Mouse (Mus musculus): ENCODE data around the gene Map4. TPM values are rescaled to one million over a fixed set of nuclear protein-coding genes. Genes with fewer than 3 reads are reported as not detected.
A peak's percentile ranks its signal among the peaks of the same experiment; 100 is the strongest.

The Map4 gene
- 100 to 1,000 TPM; 616 to 624 TPM for total RNA-seq (2021)
- long read RNA-seq, full-length matches to known transcripts: 127 of 275 reads
- long read RNA-seq, partial matches to known transcripts: 53 of 275 reads
- long read RNA-seq, other reads (novel, unspliced or antisense): 95 of 275 reads

DNA sequence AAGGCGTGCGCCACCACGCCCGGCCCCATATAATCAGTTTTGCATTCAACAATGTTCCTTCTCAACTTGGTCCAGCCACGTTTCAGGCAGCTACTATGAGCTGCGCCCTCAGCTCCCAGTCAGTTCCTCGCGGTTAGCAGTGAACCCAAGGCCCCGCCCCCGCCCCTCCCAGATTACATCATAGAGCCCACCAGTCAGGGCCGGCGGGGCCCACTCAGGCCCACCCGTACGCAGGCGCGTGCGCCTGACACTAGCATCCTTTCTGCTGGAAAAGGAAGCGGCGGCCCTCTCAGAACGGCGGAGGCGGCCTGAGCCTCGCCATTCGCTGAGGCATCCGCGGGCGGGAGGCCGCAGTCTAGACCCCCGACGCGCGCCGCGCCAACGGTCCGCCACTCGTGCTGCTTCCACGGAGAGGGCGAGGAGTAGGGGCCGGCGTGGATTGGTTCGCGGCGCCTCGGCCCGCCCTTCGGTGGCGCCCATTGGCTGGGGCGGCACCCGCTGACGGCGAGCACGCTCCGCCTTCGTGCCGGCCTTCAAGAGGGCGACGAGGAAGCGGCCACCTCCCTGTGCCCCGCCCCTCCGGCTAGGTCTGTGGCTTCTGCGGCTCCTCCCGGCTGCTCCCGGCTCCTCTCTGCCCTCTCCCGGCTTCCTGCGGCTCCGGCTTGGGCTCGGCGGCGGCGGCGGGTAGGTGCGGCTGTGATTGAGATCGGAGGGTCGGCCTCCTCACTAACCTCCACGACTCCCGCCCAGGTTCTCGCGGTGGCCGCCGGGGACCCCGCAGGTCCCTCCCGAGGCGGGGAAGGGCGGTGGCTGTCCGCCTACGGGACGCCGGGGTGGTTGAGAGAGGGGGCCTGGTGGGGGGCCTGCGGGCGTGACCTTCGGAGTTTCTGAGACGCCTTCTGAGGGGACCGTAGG is at the start of gene Map4:
TSS of gene Map4 (plus strand) at position 204 of the 915 bp plus-strand sequence.
- DNase-seq (ENCODE audit: low spot score in 2 of 2): peak; percentile 96 to 99

DNA sequence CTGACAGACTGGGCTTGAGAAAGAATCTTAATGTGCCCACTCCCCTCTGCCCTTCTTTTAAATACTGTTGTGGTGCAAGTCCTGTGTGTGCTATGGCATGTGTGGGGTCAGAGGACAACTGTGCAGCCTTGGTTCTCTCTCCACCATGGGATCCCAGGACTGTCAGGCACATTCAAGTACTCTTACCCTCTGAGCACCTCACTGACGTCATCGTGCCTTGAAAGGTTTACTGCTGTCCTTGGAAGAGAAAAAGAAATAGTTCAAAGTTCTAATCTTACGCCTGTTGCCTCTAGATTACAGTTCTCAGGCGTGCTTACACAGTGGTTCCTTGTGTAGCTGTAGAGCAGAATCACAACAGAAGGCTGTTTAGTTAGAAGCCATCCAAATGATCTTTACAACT is 45.0 kb upstream of the Map4 start:
- no peak for DNase-seq (ENCODE audit: low spot score in 2 of 2)

GRCm38 (mm10) chr9:109887321-109887720 is 43.9 kb upstream of the Map4 start:
- DNase-seq (ENCODE audit: low spot score in 2 of 2): no peak

DNA sequence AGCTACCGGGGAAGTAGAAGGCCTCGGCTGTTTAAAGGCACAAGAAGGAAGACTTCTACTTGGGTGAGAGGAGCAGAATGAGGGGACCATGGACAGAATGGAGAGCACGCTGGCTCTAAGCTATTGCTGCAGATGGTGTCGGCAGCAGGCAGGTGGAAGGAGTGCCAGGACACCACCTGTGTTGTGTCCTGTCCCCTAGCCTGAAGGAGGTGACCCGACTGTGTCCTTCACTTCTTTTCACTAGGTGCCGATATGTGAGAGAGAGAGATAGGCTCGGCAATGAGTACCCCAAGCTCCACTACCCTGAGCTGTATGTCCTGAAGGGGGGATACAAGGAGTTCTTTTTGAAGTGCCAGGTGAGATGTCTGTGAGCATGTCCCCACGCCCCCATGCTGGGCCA is 39.8 kb upstream of the Map4 start:
- no peak for DNase-seq (ENCODE audit: low spot score in 2 of 2)

DNA sequence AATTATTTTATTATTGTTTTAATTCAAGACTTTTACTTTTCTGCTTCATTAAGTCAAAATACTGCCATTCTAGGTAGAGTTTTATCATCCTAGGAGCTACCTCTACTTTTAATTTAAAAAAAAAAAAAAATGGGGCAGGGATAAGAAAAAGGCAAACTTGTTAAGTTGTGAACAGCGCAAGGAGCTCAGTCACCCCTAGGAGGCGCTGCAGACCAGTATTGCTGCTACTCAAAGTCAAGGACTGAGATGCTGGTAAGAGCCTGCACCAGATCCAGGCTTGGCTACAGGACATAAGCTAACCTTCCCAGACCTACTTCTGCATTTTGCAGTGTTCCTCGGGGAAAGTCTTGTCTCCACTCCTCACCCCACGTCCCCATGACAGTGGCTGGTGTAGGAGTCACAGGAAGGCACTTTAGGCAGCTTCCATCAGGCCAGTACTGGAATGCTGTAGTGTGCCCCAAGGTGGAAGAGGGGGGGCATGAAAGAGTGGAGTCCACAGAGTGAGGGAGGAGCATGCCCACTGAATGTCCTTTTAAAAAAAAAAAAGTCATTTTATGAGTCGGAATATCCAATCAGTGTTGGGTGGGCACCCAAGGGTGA is 38.5 kb upstream of the Map4 start:
- DNase-seq (ENCODE audit: low spot score in 2 of 2): peak; percentile 79 to 86

DNA sequence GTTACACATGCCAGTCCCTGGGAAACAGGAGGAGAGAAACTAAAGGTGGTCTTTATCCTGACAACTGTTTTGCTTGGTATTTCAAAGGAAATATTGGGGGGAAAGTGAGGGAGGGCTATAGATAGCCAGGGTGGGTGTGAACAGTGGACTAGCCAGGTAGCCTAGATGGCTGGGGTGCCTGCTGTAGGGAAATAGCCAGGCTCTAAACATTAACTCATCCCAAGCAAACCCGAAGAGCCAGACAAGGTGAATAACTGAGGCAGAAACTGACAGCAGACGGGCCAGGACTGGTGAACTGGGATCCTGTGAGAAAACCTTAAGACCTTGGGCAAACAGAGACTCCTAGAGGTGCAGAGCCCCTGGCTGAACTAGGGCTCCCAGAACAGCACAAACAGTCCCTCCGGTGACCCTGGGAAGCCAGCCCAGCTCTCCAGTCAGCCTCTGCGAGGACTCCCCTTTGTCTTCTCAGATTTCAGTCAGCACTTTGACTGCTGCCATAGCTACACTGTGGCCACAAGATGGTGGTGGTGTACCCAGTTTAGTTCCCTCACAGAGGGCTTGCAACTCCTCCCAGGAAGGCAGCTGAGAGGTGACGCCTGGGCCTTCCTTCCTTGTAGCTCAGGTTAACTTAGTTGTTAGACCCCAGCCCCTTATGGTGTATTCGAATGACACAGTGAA is 36.7 kb upstream of the Map4 start:
- DNase-seq (ENCODE audit: low spot score in 2 of 2): peak; percentile 75 to 80

GRCm38 (mm10) chr9:109895593-109895992 is 35.7 kb upstream of the Map4 start:
- no peak for DNase-seq (ENCODE audit: low spot score in 2 of 2)

DNA sequence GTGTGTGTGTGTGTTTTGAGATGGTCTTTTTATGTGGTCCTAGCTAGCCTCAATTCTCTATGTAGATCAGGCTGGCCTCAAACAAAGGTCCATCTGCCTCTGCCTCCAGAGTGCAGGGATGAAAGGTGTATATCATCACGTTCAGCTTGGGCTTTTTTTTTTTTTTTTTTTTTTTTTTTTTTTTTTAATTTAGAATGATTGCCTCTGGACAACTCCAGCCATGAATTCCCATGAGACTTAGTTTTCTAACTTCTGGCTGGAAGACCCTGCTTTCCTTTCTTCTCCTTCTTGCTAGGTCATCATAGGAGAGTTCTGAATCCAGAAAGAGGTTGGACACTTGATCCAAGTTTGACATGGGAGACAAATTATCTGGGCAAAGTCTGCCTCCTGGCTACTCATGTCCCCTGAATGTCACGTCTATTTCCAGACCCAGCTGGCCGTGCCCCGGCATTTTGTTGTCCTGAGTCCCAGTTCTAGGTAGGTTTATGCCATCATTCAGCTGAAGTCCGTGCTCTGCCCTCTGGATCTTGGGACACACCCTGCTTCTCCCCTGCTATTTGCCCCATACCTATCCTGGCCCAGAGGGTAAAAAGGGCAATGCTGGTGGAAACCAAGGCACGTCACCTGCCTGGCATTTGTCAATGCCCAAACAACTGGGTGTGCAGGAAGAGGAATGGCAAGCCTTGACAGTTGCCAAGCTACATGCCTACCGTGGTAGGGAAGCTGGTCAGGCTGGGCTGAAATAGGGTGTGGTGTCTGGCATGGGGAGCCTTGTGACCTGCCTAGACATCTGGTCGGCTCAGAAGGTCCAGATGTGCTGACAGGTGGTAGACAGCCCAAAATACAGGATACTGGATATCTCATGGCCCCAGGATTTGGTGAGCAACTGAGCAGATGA is 34.8 kb upstream of the Map4 start:
- no peak for DNase-seq (ENCODE audit: low spot score in 2 of 2)

- no peak for DNase-seq (ENCODE audit: low spot score in 2 of 2)
Observed at GRCm38 (mm10) chr9:109898027-109898426, 33.2 kb upstream of the Map4 start.

DNA sequence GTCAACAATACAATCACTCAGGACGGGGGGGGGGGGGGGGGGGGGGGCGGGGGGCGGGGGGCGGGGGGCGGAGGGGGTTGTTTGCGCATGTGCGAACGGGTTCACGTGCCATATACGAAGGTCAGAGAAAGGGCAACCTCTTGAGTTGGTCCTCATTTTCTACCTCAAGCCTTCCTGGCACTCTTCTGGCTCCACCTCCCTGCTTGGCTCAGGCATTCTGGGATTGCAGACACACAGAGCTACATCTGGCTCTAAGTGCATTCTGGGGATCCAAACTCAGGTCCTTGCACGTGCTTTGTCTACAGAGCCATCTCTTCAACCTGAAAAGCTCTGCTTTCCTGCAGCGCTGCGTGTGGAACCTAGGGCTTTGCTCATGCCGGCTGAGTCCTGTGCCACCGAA is 31.9 kb upstream of the Map4 start:
- DNase-seq (ENCODE audit: low spot score in 2 of 2): no peak

DNA sequence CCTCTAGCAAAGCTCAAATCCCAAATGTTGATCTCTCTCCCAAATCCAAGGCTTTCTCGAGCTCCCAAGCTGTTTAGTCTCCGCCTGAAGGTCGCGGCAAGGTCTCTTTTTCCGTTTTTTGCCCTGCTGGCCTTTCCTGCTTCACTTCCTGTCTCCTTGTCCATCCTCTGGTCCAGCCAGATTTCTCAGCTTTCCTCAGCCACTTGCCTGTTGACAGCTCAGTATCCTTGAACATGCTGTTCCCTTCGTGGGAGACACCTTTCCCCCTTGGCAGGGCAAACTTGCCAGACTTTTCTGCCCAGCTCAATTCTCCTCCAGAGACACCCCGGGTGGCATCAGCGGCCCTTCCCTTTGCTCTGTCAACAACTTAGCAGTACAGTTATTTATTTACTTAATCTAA is 31.5 kb upstream of the Map4 start:
- DNase-seq (ENCODE audit: low spot score in 2 of 2): no peak

DNA sequence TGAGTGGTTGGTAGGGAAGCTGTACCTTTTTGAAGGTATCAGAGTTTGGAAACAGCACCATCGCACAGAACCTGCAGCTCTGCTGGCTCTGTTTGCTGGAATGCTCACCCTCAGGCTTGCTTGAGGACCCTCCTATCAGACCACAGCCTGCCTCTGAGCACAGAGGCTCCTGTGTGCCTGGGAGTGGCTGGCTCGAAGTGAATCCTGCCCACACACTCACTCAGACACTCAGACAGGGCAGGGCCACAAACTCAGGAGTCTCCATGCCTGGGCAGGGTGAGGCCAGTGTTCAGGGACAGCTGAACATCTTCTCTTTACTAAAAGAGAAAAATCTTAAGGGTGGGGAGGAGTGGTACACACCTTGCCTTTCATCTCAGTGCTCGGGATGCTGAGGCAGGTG is 30.7 kb upstream of the Map4 start:
- no peak for DNase-seq (ENCODE audit: low spot score in 2 of 2)

DNA sequence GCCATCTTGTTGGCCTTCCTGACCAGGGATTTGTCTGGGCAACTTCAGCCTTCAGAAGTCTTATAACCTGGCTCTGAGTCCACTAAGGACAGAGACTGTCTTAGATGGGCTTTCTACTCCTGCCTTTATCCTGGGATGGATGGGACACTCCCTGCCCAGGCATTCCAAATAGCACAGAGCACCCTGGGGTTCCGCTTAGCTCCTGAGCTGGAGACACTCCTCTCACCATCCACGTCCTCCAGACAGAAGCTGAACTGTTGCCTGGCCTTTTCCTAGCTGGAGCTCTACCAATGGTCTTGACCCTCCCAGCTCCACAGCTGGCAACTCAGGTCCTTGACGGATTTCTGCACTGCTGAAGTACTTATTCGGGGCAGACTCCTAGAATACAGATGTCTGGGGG is 29.0 kb upstream of the Map4 start:
- DNase-seq (ENCODE audit: low spot score in 2 of 2): no peak

GRCm38 (mm10) chr9:109902740-109903139 is 28.5 kb upstream of the Map4 start:
- no peak for DNase-seq (ENCODE audit: low spot score in 2 of 2)

- DNase-seq (ENCODE audit: low spot score in 2 of 2): no peak
Observed at GRCm38 (mm10) chr9:109907300-109907699, 24.0 kb upstream of the Map4 start.

DNA sequence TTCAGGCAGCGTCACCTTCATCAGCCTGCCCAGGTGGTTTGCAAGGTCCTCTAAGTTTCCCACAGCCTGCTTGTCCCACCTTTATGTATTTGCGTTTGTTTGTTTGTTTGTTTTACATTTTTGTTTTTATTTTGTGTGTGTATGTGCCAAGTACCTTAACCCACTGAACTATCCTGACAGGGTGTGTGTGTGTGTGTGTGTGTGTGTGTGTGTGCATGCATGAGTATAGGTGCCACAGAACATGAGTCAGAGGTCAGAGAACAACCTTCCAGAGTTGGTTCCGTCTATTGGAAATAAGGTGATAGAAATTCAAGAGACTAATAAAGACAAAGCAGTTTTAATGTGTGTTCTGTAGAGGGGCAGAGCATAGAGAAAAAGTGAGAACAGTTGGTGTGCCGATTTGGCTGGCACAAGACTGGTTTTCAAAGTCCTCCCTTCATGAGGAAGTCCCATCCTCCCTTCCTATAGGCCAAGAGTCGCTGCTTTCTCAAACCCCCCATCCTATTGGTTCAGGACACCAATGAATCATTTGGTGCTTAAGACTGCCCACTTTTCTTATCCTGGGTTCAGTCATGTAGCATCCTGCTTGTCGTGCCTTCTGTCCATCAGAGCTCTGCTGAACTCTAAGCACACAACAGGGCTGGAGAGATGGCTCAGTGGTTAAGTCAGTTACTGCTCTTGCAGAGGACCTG is 23.3 kb upstream of the Map4 start:
- DNase-seq (ENCODE audit: low spot score in 2 of 2): no peak

- DNase-seq (ENCODE audit: low spot score in 2 of 2): no peak
Observed at GRCm38 (mm10) chr9:109909102-109909501, 22.2 kb upstream of the Map4 start.

GRCm38 (mm10) chr9:109909926-109910325 is 21.3 kb upstream of the Map4 start:
- DNase-seq (ENCODE audit: low spot score in 2 of 2): no peak

GRCm38 (mm10) chr9:109911779-109912178 is 19.5 kb upstream of the Map4 start:
- DNase-seq (ENCODE audit: low spot score in 2 of 2): no peak

DNA sequence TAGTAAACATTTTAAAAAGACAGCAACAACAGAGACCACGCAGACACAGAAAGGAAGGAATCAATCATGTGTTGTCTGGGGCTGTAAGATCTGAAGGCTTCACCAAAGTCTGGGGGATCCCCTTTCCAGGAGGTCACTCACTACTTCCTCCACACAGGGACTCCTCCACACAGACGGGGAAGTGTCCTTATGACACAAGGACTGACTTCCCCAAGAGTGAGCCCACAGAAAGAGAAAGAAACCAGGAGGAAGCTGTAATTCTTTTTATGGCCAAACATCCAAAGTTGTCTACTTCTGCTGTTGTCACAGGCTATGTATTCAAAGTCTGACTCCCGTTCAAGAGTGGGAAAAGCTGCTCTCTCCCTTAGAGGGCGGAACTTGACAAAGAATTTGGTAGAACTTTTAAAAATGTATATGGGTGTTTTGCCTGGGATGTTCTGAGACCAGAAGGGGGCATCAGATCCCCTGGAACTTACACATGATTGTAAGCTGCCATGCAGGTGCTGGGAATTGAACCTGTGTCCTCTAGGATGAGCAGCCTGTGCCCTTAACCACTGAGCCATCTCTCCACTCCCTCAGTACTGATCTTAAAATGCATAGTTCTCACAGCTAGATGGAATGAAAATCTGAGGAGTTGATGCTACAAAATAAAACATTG is 16.9 kb upstream of the Map4 start:
- DNase-seq (ENCODE audit: low spot score in 2 of 2): no peak

Measured in layer of hippocampus, postnatal 10 days (tissue).